Mouse (Mus musculus): ENCODE measurements at regions not wholly inside any gene's neighbourhood (a gene's known extent, or its start where the extent isn't known, plus 50 kb on each side); places are given as distances from the start of the nearest gene placed in this dataset.
A peak's percentile ranks its signal among the peaks of the same experiment; 100 is the strongest.

DNA sequence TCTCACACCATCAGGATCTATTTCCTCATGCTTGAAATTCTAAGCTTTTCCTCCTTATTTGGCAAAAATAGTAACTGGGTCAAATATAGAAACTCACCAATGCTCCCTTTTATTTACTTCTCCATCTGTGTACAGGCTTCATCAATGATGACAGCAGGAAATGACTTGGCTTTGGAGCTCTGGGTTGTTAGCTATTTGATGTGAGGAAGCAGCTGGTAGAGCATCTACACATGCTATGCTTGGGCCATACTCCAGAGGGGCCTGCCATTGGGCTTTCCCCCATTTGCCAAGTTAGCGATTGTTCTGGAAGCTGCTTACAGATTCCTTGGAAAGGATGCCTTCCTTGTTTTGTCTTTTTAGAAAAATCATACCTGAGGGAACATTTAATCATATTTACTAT, 181.5 kb upstream of the F9 start:
- peak; percentile 9 for DNase-seq
